Mouse (Mus musculus): ENCODE data around the gene Sgk2.

The Sgk2 gene

GRCm38 (mm10) chr2:162987218-162987617, at the start of gene Sgk2:
Gene Sgk2, plus strand, starts transcription at chr2:162987330.
- DNase-seq (ENCODE audit: low spot score in 2 of 2) = no peak

- no peak for DNase-seq (ENCODE audit: low spot score in 2 of 2)
These were observed 47.6 kb upstream of the Sgk2 start for GRCm38 (mm10) chr2:162939562-162939961.

GRCm38 (mm10) chr2:162943148-162943846, 43.8 kb upstream of the Sgk2 start, which contains the start of gene L3mbtl1:
Gene L3mbtl1, plus strand, starts transcription at chr2:162943472.
- DNase-seq (ENCODE audit: low spot score in 2 of 2) = peak; percentile 62 to 76

- DNase-seq (ENCODE audit: low spot score in 2 of 2) = peak in 1 of 2 experiments; percentile 28
These were observed 43.2 kb upstream of the Sgk2 start for GRCm38 (mm10) chr2:162943931-162944330.

- no peak for DNase-seq (ENCODE audit: low spot score in 2 of 2)
These were observed 40.2 kb upstream of the Sgk2 start for GRCm38 (mm10) chr2:162946964-162947363.

- DNase-seq (ENCODE audit: low spot score in 2 of 2) = peak; percentile 43 to 63
These were observed 39.4 kb upstream of the Sgk2 start for GRCm38 (mm10) chr2:162947736-162948135.

GRCm38 (mm10) chr2:162948221-162948620, 38.9 kb upstream of the Sgk2 start:
- no peak for DNase-seq (ENCODE audit: low spot score in 2 of 2)

GRCm38 (mm10) chr2:162950776-162951175, 36.4 kb upstream of the Sgk2 start:
- no peak for DNase-seq (ENCODE audit: low spot score in 2 of 2)

GRCm38 (mm10) chr2:162956843-162957242, 30.3 kb upstream of the Sgk2 start:
- DNase-seq (ENCODE audit: low spot score in 2 of 2) = no peak

- no peak for DNase-seq (ENCODE audit: low spot score in 2 of 2)
These were observed 25.8 kb upstream of the Sgk2 start for GRCm38 (mm10) chr2:162961321-162961720.

GRCm38 (mm10) chr2:162966734-162967133, 20.4 kb upstream of the Sgk2 start:
- no peak for DNase-seq (ENCODE audit: low spot score in 2 of 2)

GRCm38 (mm10) chr2:162968357-162968756, 18.8 kb upstream of the Sgk2 start:
- peak in 1 of 2 experiments; percentile 29 for DNase-seq (ENCODE audit: low spot score in 2 of 2)

- DNase-seq (ENCODE audit: low spot score in 2 of 2) = no peak
These were observed 18.0 kb upstream of the Sgk2 start for GRCm38 (mm10) chr2:162969101-162969500.

GRCm38 (mm10) chr2:162970896-162971295, 16.2 kb upstream of the Sgk2 start:
- DNase-seq (ENCODE audit: low spot score in 2 of 2) = no peak

GRCm38 (mm10) chr2:162972752-162973151, 14.4 kb upstream of the Sgk2 start:
- DNase-seq (ENCODE audit: low spot score in 2 of 2) = no peak

GRCm38 (mm10) chr2:162973206-162973605, 13.9 kb upstream of the Sgk2 start:
- no peak for DNase-seq (ENCODE audit: low spot score in 2 of 2)

GRCm38 (mm10) chr2:162973637-162974036, 13.5 kb upstream of the Sgk2 start:
- DNase-seq (ENCODE audit: low spot score in 2 of 2) = peak in 1 of 2 experiments; percentile 18

- DNase-seq (ENCODE audit: low spot score in 2 of 2) = no peak
These were observed 11.9 kb upstream of the Sgk2 start for GRCm38 (mm10) chr2:162975157-162975775.

- DNase-seq (ENCODE audit: low spot score in 2 of 2) = no peak
These were observed 11.1 kb upstream of the Sgk2 start for GRCm38 (mm10) chr2:162976001-162976400.

- DNase-seq (ENCODE audit: low spot score in 2 of 2) = no peak
These were observed 2.7 kb upstream of the Sgk2 start for GRCm38 (mm10) chr2:162984381-162984780.

GRCm38 (mm10) chr2:162985923-162986322, 1.2 kb upstream of the Sgk2 start:
- DNase-seq (ENCODE audit: low spot score in 2 of 2) = no peak

- DNase-seq (ENCODE audit: low spot score in 2 of 2) = no peak
These were observed 366 bp upstream of the Sgk2 start for GRCm38 (mm10) chr2:162986764-162987163.

- no peak for DNase-seq (ENCODE audit: low spot score in 2 of 2)
These were observed 1.1 kb downstream of the Sgk2 start for GRCm38 (mm10) chr2:162988235-162988634.
